Mouse (Mus musculus) forebrain, embryonic 14.5 days (tissue): ENCODE data around the gene Rps27. TPM values are rescaled to one million over a fixed set of nuclear protein-coding genes. Genes with fewer than 3 reads are reported as not detected.
"Not testable (repeated sequence)": the region's sequence is repeated elsewhere in the genome, so short reads cannot be mapped to it uniquely, and the experiment has no call there.

Source experiments
- ATAC-seq: fragments of 200-750 bp; cut with Nextera tagmentation; 2 replicates; pipeline ENCODE4 v1.8.0; 2017; ENCODE audit warnings: mild to moderate bottlenecking, moderate library complexity
- DNase-seq: peaks from one replicate; pipeline ENCODE4 v3.0.0-alpha.2; 2015; ENCODE audit warnings: low spot score
- H3K27ac ChIP-seq: fragments of 300-500 bp; sonication (generic); 2 replicates; pipeline ENCODE4 v1.5.1; 2014; ENCODE audit warnings: low read depth, mild to moderate bottlenecking, control low read depth, low read length, moderate library complexity
- H3K27me3 ChIP-seq: fragments of 300-500 bp; sonication (generic); replicated peaks from 2 replicates; pipeline ENCODE4 v1.6.1; 2014; ENCODE audit warnings: low read length, control low read depth, mixed read lengths; ENCODE audit not compliant: control insufficient read depth, insufficient read depth
- H3K36me3 ChIP-seq: fragments of 300-500 bp; sonication (generic); 2 replicates; pipeline ENCODE4 v1.6.1; 2014; ENCODE audit warnings: low read length, control low read depth; ENCODE audit not compliant: control insufficient read depth, insufficient read depth
- H3K4me1 ChIP-seq: fragments of 300-500 bp; sonication (generic); 2 replicates; pipeline ENCODE4 v1.6.1; 2014; ENCODE audit warnings: antibody characterized with exemption, low read length, control low read depth; ENCODE audit not compliant: control insufficient read depth, insufficient read depth
- H3K4me2 ChIP-seq: fragments of 300-500 bp; sonication (generic); 2 replicates; pipeline ENCODE4 v1.6.1; 2014; ENCODE audit warnings: mild to moderate bottlenecking, control low read depth, low read length
- H3K4me3 ChIP-seq: fragments of 300-500 bp; sonication (generic); 2 replicates; pipeline ENCODE4 v1.5.1; 2014; ENCODE audit warnings: low read depth, low read length, control low read depth
- H3K9ac ChIP-seq: fragments of 300-500 bp; sonication (generic); 2 replicates; pipeline ENCODE4 v1.6.1; 2014; ENCODE audit warnings: mild to moderate bottlenecking, low read length, control low read depth, moderate library complexity
- H3K9me3 ChIP-seq: fragments of 300-500 bp; sonication (generic); replicated peaks from 2 replicates; pipeline ENCODE4 v1.6.1; 2016; ENCODE audit warnings: low read length, control low read depth, mixed read lengths; ENCODE audit not compliant: control insufficient read depth
- WGBS: fragments of 180-500 bp; shearing (Covaris S2); extraction: QIAGEN DNeasy Blood & Tissue Kit; methylation state at CpG from one replicate; pipeline ENCODE4 v1.1.7; 2014; 5-methylcytosine and 5-hydroxymethylcytosine counted together
- polyA plus RNA-seq: library from polyadenylated mRNA; unstranded; fragments of >200 nt; fragmentation: Nextera tagmentation; extraction: Ambion mirVana; gene quantifications from 2 replicates; pipeline ENCODE4 v1.2.1, GENCODE M21; 2014

Rps27 gene
- polyA plus RNA-seq, 1 experiment from 2014 or later: 1,622 TPM

DNA sequence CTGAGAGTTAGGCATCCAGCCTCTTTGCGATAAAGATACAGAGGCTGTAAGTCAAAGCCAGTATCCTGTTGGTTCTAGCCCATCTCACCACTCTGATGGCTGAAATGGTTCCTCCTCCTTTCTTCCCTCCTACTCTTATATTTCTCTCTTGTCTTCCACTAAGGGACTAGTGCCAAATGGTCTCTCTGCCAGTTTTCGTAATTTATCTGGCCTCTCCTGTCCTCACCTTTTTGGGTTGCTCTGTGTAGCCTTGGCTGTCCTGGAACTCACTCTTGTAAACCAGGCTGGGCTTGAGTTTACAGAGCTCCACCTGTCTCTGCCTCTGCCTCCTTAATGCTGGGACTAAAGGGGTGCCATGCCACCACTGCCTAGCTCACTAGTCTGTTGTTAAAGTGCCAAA, 39.2 kb upstream of the Rps27 start:
- ATAC-seq, H3K9ac ChIP-seq: not testable (repeated sequence)
- peaks cover 19% of the 10 kb centered on the region for H3K36me3 ChIP-seq

DNA sequence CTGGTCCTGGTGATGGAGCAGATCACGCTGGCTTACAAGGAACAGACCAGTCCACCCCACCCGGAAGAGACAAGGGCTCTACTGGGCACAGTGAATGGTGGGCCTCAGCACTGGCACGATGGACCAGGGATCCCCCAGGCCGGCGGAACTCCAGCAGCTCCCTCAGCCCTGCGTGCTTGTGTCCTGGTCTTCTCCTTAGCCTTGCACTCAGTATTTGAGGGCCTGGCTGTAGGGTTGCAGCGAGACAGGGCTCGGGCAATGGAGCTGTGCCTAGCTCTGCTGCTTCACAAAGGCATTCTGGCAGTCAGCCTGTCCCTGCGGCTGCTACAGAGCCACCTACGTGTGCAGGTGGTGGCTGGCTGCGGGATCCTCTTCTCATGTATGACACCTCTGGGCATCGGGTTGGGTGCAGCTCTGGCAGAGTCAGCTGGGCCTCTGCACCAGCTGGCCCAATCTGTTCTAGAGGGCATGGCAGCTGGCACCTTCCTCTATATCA, 38.3 kb upstream of the Rps27 start:
- ATAC-seq: not testable (repeated sequence)
- WGBS: 95% methylated on average over 9 of the region's 12 CpGs

More for the DNA sequence above, 39.2 kb upstream of the Rps27 start:
- WGBS: 91% methylated on average over 2 of the region's 2 CpGs
- H3K9me3 ChIP-seq, DNase-seq, H3K4me3 ChIP-seq, H3K27me3 ChIP-seq, H3K4me2 ChIP-seq, H3K27ac ChIP-seq: not testable (repeated sequence)
- H3K4me1 ChIP-seq: peaks cover 11% of the 10 kb centered on the region

DNA sequence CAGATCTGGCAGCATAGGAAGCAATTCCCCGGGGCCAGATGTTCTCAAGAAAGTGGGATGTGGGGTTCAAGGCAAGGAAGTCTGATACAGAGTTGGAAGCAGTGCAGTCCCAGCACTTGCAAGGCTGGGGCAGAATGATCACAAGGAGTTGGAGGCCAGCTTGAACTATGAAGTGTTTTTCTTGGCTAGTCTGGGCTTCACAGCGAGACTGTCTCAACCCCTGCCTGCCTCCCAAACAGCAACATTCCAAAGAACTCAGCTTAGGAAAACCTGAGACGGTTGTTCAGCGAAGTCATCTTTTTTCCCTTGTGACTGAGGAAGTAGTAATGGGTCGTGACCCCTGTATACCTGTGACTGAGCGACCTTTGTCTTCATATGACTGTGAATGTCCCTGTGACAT, 37.3 kb upstream of the Rps27 start:
- H3K4me3 ChIP-seq: no peak overlapping the region

More for the DNA sequence above, 38.3 kb upstream of the Rps27 start:
- H3K4me3 ChIP-seq, H3K9me3 ChIP-seq, H3K27ac ChIP-seq, H3K9ac ChIP-seq, H3K27me3 ChIP-seq, H3K4me2 ChIP-seq, DNase-seq: not testable (repeated sequence)
- Histone ChIP-seq H3K36me3 (peaks cover 11% of the 10 kb centered on the region), H3K4me1 (peaks cover 13% of the 10 kb centered on the region)

DNA sequence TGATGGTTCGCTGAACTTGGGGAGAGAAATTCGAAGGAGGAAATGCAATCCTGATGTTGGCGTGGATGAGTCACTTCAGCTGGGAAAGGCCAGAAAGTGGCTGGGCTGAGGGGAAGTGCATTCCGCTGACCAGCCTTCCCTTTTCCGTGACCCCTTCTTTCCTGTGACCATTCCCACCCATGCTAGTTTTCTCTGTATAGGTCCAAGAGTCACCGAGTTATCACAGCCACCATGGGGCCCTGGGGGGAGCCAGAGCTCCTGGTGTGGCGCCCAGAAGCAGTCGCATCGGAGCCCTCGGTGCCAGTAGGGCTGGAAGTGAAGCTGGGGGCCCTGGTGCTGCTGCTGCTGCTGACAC, 35.3 kb upstream of the Rps27 start:
- Histone ChIP-seq H3K4me1 (peaks cover 8% of the 10 kb centered on the region), H3K27me3 (no peaks in the 10 kb centered on the region), H3K27ac (peak overlapping the region; percentile 61; the same call in 1 of the 2 replicates), H3K9ac (peak overlapping the region; percentile 66), H3K4me3 (peak overlapping the region; percentile 55), H3K4me2 (peak overlapping the region; percentile 91), H3K9me3 (no peaks in the 10 kb centered on the region), H3K36me3 (peaks cover 8% of the 10 kb centered on the region; the same call in 1 of the 2 replicates)
- WGBS: 7% methylated on average over 10 of the region's 10 CpGs
- ATAC-seq (no peak), DNase-seq (peak; percentile 5)

More for the DNA sequence above, 37.3 kb upstream of the Rps27 start:
- Histone ChIP-seq H3K36me3 (peaks cover 8% of the 10 kb centered on the region; the same call in 1 of the 2 replicates), H3K27me3 (no peaks in the 10 kb centered on the region), H3K9me3 (no peaks in the 10 kb centered on the region), H3K4me1 (peaks cover 13% of the 10 kb centered on the region), H3K9ac (no peak overlapping the region), H3K27ac (no peak overlapping the region), H3K4me2 (no peak overlapping the region)
- ATAC-seq: no peak
- DNase-seq: no peak
- 92% methylated on average over 6 of the region's 6 CpGs for WGBS

DNA sequence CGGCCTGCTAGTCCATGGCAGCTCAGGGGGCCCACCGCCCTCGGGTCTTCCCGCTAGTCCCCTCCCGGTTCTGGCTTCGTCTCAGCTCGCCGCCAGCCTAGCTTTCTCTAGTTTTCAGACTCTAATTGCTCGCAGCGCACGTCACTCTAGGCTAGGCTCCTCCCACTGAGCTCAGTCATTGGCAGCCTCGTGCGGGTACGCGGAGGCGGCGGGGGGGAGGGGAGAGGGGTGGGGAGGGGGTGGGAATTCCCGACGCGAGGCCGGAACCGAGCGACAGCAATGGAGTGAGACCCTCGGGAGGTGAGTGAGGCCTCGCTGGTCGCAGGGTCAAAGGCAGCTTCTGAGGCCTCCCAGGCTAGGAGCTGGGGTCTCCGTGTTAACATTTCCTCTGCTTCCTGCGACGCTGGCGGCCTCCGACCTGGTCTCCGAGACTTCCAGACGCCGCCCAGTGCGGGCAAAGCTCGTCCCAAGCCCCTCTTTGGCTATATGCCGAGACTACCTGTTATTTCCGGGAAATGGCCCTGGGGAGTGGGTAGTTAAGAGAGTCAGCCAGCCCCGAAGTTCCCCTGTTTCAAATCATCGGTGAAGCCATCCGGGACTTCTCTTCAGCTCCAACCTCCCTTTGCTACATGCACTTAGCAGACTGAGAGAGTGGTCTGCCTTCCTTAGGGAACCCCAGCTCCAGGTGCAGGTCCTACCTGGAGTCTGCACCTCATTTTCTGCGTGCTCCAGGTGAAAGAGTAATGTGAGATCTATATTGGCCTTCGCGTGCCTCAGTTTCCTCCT, 34.7 kb upstream of the Rps27 start, which contains the start of gene Slc39a1:
Gene Slc39a1, plus strand, starts transcription at position 213 of the 786 bp plus-strand sequence.
- H3K4me2 ChIP-seq: peak within 1 kb of the TSS; percentile 91
- ATAC-seq: peak; percentile 96
- DNase-seq: peak; percentile 99
- peak within 1 kb of the TSS; percentile 55 for H3K4me3 ChIP-seq
- H3K36me3 ChIP-seq: peaks cover 8% of the 10 kb centered on the region; the same call in 1 of the 2 replicates
- H3K9ac ChIP-seq: peak within 1 kb of the TSS; percentile 66
- WGBS: under 1% methylated on average over 35 of the region's 44 CpGs
- peaks cover 11% of the 10 kb centered on the region for H3K4me1 ChIP-seq
- no peaks in the 10 kb centered on the region for H3K27me3 ChIP-seq
- H3K9me3 ChIP-seq: no peaks in the 10 kb centered on the region
- peak within 1 kb of the TSS; percentile 84 for H3K27ac ChIP-seq

DNA sequence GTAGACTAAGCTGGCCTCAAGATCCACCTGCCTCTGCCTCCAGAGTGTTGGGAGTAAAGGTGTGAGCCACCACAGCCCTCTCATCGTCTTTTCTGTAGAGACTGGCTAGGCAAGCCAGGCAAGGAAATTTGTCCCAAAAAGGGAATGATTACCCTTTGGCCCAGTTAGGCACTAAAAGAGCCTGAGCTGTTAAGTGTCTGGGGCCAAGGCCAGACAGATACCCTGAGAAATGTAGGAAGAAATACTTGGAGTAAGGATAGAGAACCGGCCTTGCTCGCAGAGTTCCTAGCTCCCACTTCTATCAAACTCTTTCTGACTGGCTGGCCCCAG, 34.1 kb upstream of the Rps27 start:
- WGBS: 3% methylated on average over 3 of the region's 3 CpGs
- Histone ChIP-seq H3K4me2 (peak overlapping the region; percentile 91), H3K36me3 (peaks cover 8% of the 10 kb centered on the region; the same call in 1 of the 2 replicates), H3K9ac (peak overlapping the region; percentile 66), H3K27me3 (no peaks in the 10 kb centered on the region), H3K4me1 (peaks cover 17% of the 10 kb centered on the region), H3K27ac (peak overlapping the region; percentile 84), H3K4me3 (peak overlapping the region; percentile 55), H3K9me3 (no peaks in the 10 kb centered on the region)
- DNase-seq (no peak), ATAC-seq (no peak; the same call in 1 of the 2 replicates)

DNA sequence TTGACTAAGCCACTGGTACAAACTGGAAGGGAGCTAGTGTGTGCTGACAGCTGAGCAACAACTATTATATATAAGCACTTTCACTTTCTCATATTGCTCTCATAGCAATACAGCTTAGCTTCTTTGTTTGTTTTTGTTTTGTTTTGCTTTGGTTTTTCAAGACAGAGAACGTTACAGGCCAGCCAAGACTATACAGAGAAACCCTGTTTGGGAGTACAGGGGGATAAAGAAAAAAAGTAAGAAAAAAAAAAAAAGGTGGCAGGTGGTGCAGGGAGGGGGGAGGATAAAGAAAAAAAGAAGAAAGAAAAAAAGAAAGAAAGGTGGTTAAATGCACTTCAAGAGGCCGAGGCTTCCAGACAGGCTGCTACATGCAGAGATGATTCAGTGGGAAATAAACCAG, 32.0 kb upstream of the Rps27 start:
- ATAC-seq: no peak
- no peak overlapping the region for H3K4me2 ChIP-seq
- H3K27ac ChIP-seq: no peak overlapping the region
- H3K27me3 ChIP-seq: no peaks in the 10 kb centered on the region
- no peak overlapping the region for H3K4me3 ChIP-seq
- 57% methylated on average over 2 of the region's 2 CpGs for WGBS
- H3K36me3 ChIP-seq: no peaks in the 10 kb centered on the region
- peaks cover 18% of the 10 kb centered on the region for H3K4me1 ChIP-seq
- no peaks in the 10 kb centered on the region for H3K9me3 ChIP-seq
- H3K9ac ChIP-seq: no peak overlapping the region
- no peak for DNase-seq

DNA sequence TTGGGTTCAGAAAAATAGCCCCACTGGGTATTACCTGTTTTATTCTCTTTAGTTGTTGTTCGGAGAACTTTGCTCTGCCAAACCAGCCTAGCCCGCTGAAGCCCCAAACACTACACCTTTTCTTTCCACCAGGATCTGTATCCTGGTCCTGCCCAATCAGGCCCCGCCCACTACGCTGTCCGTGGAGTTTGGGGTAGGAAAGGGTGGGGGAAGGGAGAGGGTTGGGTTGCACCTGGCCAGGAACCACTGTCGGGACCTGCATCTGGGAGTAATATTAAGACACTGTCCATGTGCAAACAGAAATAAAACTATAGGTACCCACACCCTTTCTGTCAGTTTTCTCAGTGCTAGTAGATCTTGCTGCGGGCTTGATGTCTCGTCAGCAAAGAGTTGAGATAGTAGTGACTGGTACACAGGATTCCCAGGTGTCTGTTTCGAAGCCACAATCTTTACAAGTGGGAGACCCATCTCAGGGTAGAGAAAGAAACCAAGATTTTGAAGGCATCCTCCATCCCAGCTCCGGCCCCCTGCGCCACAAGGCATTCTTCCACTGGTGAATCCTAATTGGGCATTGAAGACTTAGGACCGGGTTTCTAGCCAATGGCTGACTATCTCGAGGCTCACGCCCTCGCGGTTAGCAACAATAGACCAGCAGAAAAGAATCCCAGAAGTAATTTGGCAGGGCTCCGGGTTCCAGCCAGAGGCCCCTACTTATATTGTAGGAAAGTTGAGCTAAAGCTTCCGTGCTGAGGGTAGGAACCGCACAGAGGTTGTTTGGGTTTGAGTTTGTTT, 29.7 kb upstream of the Rps27 start, which contains the start of gene Creb3l4:
Gene Creb3l4, minus strand, starts transcription at position 529 of the 792 bp plus-strand sequence.
- H3K9ac ChIP-seq: peak within 1 kb of the TSS; percentile 22; the same call in 1 of the 2 replicates
- peaks cover 14% of the 10 kb centered on the region for H3K4me1 ChIP-seq
- no peaks in the 10 kb centered on the region for H3K9me3 ChIP-seq
- under 1% methylated on average over 19 of the region's 19 CpGs for WGBS
- no peaks in the 10 kb centered on the region for H3K27me3 ChIP-seq
- H3K36me3 ChIP-seq: no peaks in the 10 kb centered on the region
- H3K27ac ChIP-seq: 0 out of 2 replicates have a peak within 1 kb of the TSS, but pooled peaks have one; percentile 4
- DNase-seq: peak; percentile 92
- H3K4me2 ChIP-seq: peak within 1 kb of the TSS; percentile 53
- ATAC-seq: peak; percentile 77
- peak within 1 kb of the TSS; percentile 29 for H3K4me3 ChIP-seq
